Comparison of ENCODE assay signal across 8 mouse cellular contexts in genomic region chr7:92937955-92938354, GRCm38 (mm10).
DNase-seq lines count a peak whose midpoint lies in the region; ATAC-seq and TF ChIP-seq lines count a peak whose summit lies in the region.

No protein-coding gene starts in this region.

- H3K27me3 ChIP-seq in lung, embryonic 14.5 days (ENCODE audit: insufficient read depth, low read length), result no peaks in the 10 kb centered on the region

- TF ChIP-seq CTCF in lung, embryonic 14.5 days (IDR thresholded peaks at IDR 0.05; ENCODE audit: low read depth), result peak; percentile 30; the same call in 1 of the 2 replicates

- no peak overlapping the region for H3K4me2 ChIP-seq in lung, embryonic 14.5 days

- H3K9me3 ChIP-seq in lung, embryonic 14.5 days (ENCODE audit: low read depth, low read length), result no peaks in the 10 kb centered on the region

- WGBS in lung, embryonic 14.5 days, result 19% methylated on average over 6 of the region's 6 CpGs

- no peak overlapping the region for H3K9ac ChIP-seq in lung, embryonic 14.5 days

- no peaks in the 10 kb centered on the region for H3K36me3 ChIP-seq in lung, embryonic 14.5 days (ENCODE audit: insufficient read depth)

- no peak for DNase-seq in frontal cortex, postnatal 25 days (ENCODE audit: low spot score in 2 of 2)
- peak; percentile 24 for DNase-seq in lung, embryonic 14.5 days
- no peak for DNase-seq in lung, adult 18-20 months
- peak; percentile 60 for DNase-seq in adrenal gland, postnatal 10 days
- DNase-seq in induced T-regulatory cell, adult 2 months (ENCODE audit: low read depth), result peak; percentile 4
- peak; percentile 57 for DNase-seq in testis, postnatal 10 days (ENCODE audit: low spot score)
- DNase-seq in gastrocnemius, adult 18-20 months (ENCODE audit: low spot score), result no peak

- no peak overlapping the region for H3K4me3 ChIP-seq in lung, embryonic 14.5 days (ENCODE audit: low read depth, low read length)

- H3K4me1 ChIP-seq in lung, embryonic 14.5 days (ENCODE audit: insufficient read depth), result no peaks in the 10 kb centered on the region

- peak; percentile 38; the same call in 1 of the 2 replicates for ATAC-seq in frontal cortex, adult (ENCODE audit: low TSS enrichment)
- no peak for ATAC-seq in lung, embryonic 14.5 days (ENCODE audit: insufficient read depth)

- H3K27ac ChIP-seq in lung, embryonic 14.5 days (ENCODE audit: low read depth), result no peak overlapping the region

Comparison
In these comparisons a context has a peak if more than half of its experiments do, and no peak if none do; other contexts are left out.
1. DNase-seq: peak in lung, embryonic 14.5 days (single experiment), adrenal gland, postnatal 10 days (single experiment), induced T-regulatory cell, adult 2 months (single experiment) and testis, postnatal 10 days (single experiment); none in frontal cortex, postnatal 25 days (0 of 2), lung, adult 18-20 months (0 of 2) and gastrocnemius, adult 18-20 months (single experiment).